Comparison of ENCODE assay signal across 12 mouse cellular contexts in genomic region chr4:12601165-12601919, GRCm38 (mm10).
"Had no signal": no experiment of that assay in that cellular context is flagged by ENCODE, and none has a peak within 500 bp of the region (broad histone marks: within the 10 kb centered on the region; RNA-seq: fewer than 3 reads in every experiment).

No protein-coding gene starts in this region.

- H3K36me3 ChIP-seq: kidney, embryonic 15.5 days; limb, embryonic 13.5 days; stomach, embryonic 15.5 days had no signal

- H3K9ac ChIP-seq: kidney, embryonic 15.5 days; limb, embryonic 13.5 days; liver, embryonic 14.5 days; stomach, embryonic 15.5 days had no signal

- H3K4me3 ChIP-seq: kidney, embryonic 15.5 days; limb, embryonic 13.5 days; stomach, embryonic 15.5 days had no signal

- DNase-seq: kidney, adult 2 months; kidney, postnatal 14 days; left cerebral cortex, postnatal 4 days; lung, adult 2 months; lung, postnatal 36 days; thymus, adult 2 months; thymus, postnatal 25 days had no signal

- H3K4me2 ChIP-seq: kidney, embryonic 15.5 days; limb, embryonic 13.5 days; stomach, embryonic 15.5 days had no signal

- H3K9me3 ChIP-seq: kidney, embryonic 15.5 days; limb, embryonic 13.5 days; stomach, embryonic 15.5 days had no signal

- H3K4me1 ChIP-seq: kidney, embryonic 15.5 days; stomach, embryonic 15.5 days had no signal

- ATAC-seq: lung, postnatal 0 days had no signal

- H3K27me3 ChIP-seq: kidney, embryonic 15.5 days; limb, embryonic 13.5 days; stomach, embryonic 15.5 days had no signal

- H3K27ac ChIP-seq: kidney, embryonic 15.5 days; limb, embryonic 13.5 days; liver, embryonic 14.5 days; stomach, embryonic 15.5 days had no signal
